Mouse (Mus musculus) liver, adult 2 months (tissue): ENCODE results near the gene Coa4. TPM values are rescaled to one million over a fixed set of nuclear protein-coding genes. Genes with fewer than 3 reads are reported as not detected.

Source experiments
- DNase-seq: peaks from one replicate; pipeline ENCODE4 v3.0.0-alpha.2; 2011; ENCODE audit warnings: low read depth, low spot score; ENCODE audit errors: extremely low read depth
- H3K27ac ChIP-seq: fragments of 200-500 bp; replicated peaks from 2 replicates; pipeline ENCODE4 v1.5.1; 2012; ENCODE audit warnings: low read depth, mild to moderate bottlenecking, control low read depth, inconsistent platforms, low read length; ENCODE audit not compliant: insufficient read depth
- H3K27me3 ChIP-seq: fragments of 200-500 bp; 2 replicates; pipeline ENCODE4 v1.6.1; 2012; ENCODE audit warnings: mild to moderate bottlenecking, moderate library complexity, low read length, inconsistent platforms; ENCODE audit not compliant: control insufficient read depth, insufficient read depth
- H3K36me3 ChIP-seq: fragments of 200-500 bp; 2 replicates; pipeline ENCODE4 v1.6.1; 2012; ENCODE audit warnings: low read length, inconsistent platforms; ENCODE audit not compliant: control insufficient read depth, insufficient read depth
- H3K4me1 ChIP-seq: fragments of 200-500 bp; 2 replicates; pipeline ENCODE4 v1.6.1; 2011; ENCODE audit warnings: low read length; ENCODE audit not compliant: control insufficient read depth, insufficient read depth
- H3K4me3 ChIP-seq: fragments of 200-500 bp; 2 replicates; pipeline ENCODE4 v1.5.1; 2011; ENCODE audit warnings: low read depth, mild to moderate bottlenecking, control low read depth, low read length, moderate library complexity; ENCODE audit not compliant: insufficient read depth
- H3K79me2 ChIP-seq: fragments of 200-500 bp; 2 replicates; pipeline ENCODE4 v1.6.1; 2012; ENCODE audit warnings: inconsistent platforms, mild to moderate bottlenecking, low read length, moderate library complexity; ENCODE audit not compliant: control insufficient read depth, insufficient read depth
- H3K9ac ChIP-seq: fragments of 200-500 bp; 2 replicates; pipeline ENCODE4 v1.6.1; 2012; ENCODE audit warnings: low read depth, mild to moderate bottlenecking, control low read depth, inconsistent platforms, low read length
- CTCF ChIP-seq: fragments of 200-500 bp; IDR thresholded peaks from 2 replicates; pipeline ENCODE4 v1.5.1; 2011; ENCODE audit warnings: low read depth, low read length, control low read depth
- POLR2A ChIP-seq: fragments of 200-500 bp; IDR thresholded peaks from 2 replicates; pipeline ENCODE4 v1.6.1; 2011; ENCODE audit warnings: low read length, control low read depth; ENCODE audit not compliant: insufficient read depth; ENCODE audit errors: extremely low read depth
- WGBS: fragments of 180-500 bp; shearing (Covaris S2); methylation state at CpG from one replicate; pipeline ENCODE4 v1.1.7; 2018; 5-methylcytosine and 5-hydroxymethylcytosine counted together
- polyA plus RNA-seq: library from polyadenylated mRNA; depleted of rRNA; stranded (reverse); fragments of >200 nt; gene quantifications from 2 replicates; pipeline ENCODE4 v1.2.3, GENCODE M21; 2012
- total RNA-seq: library from RNA; depleted of rRNA; stranded (reverse); fragments of >200 nt; gene quantifications from 2 replicates; pipeline ENCODE4 v1.2.3, GENCODE M21; 2014

Gene Coa4
- total and polyA plus RNA-seq, 2 experiments = 10.7 to 11.6 TPM

GRCm38 (mm10) chr7:100501844-100502373 lies 35.0 kb upstream of the Coa4 start:
- Histone ChIP-seq H3K9ac (no peak overlapping the region), H3K4me1 (no peaks in the 10 kb centered on the region; the same call in none of the 2 replicates), H3K4me3 (no peak overlapping the region), H3K27me3 (no peaks in the 10 kb centered on the region), H3K27ac (no peak overlapping the region), H3K36me3 (no peaks in the 10 kb centered on the region), H3K79me2 (no peaks in the 10 kb centered on the region)
- TF ChIP-seq CTCF = no peak
- TF ChIP-seq POLR2A = no peak
- 36% methylated on average over 2 of the region's 2 CpGs for WGBS
- DNase-seq = no peak

GRCm38 (mm10) chr7:100502374-100502922 lies 34.4 kb upstream of the Coa4 start:
- 68% methylated on average over 7 of the region's 7 CpGs for WGBS
- H3K4me1 ChIP-seq = no peaks in the 10 kb centered on the region; the same call in none of the 2 replicates
- H3K79me2 ChIP-seq = no peaks in the 10 kb centered on the region
- H3K4me3 ChIP-seq = no peak overlapping the region
- no peak overlapping the region for H3K27ac ChIP-seq
- TF ChIP-seq POLR2A = no peak
- no peak for TF ChIP-seq CTCF
- no peaks in the 10 kb centered on the region for H3K36me3 ChIP-seq
- no peak for DNase-seq
- no peaks in the 10 kb centered on the region for H3K27me3 ChIP-seq
- H3K9ac ChIP-seq = no peak overlapping the region

- H3K9ac ChIP-seq = no peak overlapping the region
- no peak overlapping the region for H3K4me3 ChIP-seq
- no peak for TF ChIP-seq CTCF
- no peak for TF ChIP-seq POLR2A
- no peaks in the 10 kb centered on the region for H3K79me2 ChIP-seq
- H3K27ac ChIP-seq = no peak overlapping the region
- DNase-seq = no peak
- H3K4me1 ChIP-seq = no peaks in the 10 kb centered on the region; the same call in none of the 2 replicates
- H3K27me3 ChIP-seq = no peaks in the 10 kb centered on the region
- 77% methylated on average over 5 of the region's 5 CpGs for WGBS
- no peaks in the 10 kb centered on the region for H3K36me3 ChIP-seq
Observed at GRCm38 (mm10) chr7:100503076-100503475, 33.8 kb upstream of the Coa4 start.

- Histone ChIP-seq H3K36me3 (no peaks in the 10 kb centered on the region), H3K9ac (no peak overlapping the region), H3K27me3 (no peaks in the 10 kb centered on the region), H3K4me3 (no peak overlapping the region), H3K4me1 (no peaks in the 10 kb centered on the region; the same call in none of the 2 replicates), H3K79me2 (no peaks in the 10 kb centered on the region), H3K27ac (no peak overlapping the region)
- no peak for TF ChIP-seq CTCF
- TF ChIP-seq POLR2A = no peak
- WGBS = 70% methylated on average over 13 of the region's 13 CpGs
- DNase-seq = no peak
Observed at GRCm38 (mm10) chr7:100504740-100505487, 32.0 kb upstream of the Coa4 start.

GRCm38 (mm10) chr7:100506494-100506893 lies 30.4 kb upstream of the Coa4 start:
- Histone ChIP-seq H3K4me3 (no peak overlapping the region), H3K4me1 (no peaks in the 10 kb centered on the region; the same call in none of the 2 replicates)
- WGBS = 63% methylated on average over 4 of the region's 4 CpGs

More at GRCm38 (mm10) chr7:100506494-100506893, 30.4 kb upstream of the Coa4 start:
- TF ChIP-seq CTCF (no peak), POLR2A (no peak)
- no peak overlapping the region for H3K9ac ChIP-seq
- no peak for DNase-seq
- no peaks in the 10 kb centered on the region for H3K36me3 ChIP-seq
- H3K27me3 ChIP-seq = no peaks in the 10 kb centered on the region
- H3K79me2 ChIP-seq = no peaks in the 10 kb centered on the region
- H3K27ac ChIP-seq = no peak overlapping the region
